Mouse (Mus musculus) activated CD4-positive, CD25-positive, alpha-beta regulatory T cell, adult 4 months (primary cell): ENCODE results near the gene Coq2. TPM values are rescaled to one million over a fixed set of nuclear protein-coding genes. Genes with fewer than 3 reads are reported as not detected.

Source experiments
- ATAC-seq: one replicate; pipeline ENCODE4 v1.8.0; 2017
- polyA plus RNA-seq, 2 experiments: library from polyadenylated mRNA; unstranded; fragments of 100-300 nt; shearing (Covaris generic); gene quantifications; one replicate each; pipeline ENCODE4 v1.2.1; 2017

Coq2 gene
- polyA plus RNA-seq, 2 experiments from 2014 or later: 8.2 to 9.2 TPM

DNA sequence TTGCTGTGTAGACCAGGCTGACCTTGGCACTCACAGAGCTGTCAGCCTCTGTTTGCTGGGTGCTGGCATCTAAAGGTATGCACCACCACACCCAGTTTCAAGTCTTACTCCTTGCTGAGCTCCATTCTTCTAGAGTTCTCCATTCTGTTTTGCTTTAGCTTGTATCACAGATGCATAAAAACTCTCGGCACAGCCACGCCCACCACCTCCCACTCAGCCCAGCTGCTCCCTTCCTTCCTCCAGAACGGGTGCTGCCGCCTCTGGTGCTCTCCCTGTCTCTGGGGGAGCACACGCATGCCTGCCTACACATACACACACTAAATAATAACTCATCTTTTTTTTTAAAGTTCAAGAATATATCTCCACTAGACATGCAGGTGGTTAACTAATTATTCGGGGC lies 16.5 kb downstream of the Coq2 start:
- no peak for ATAC-seq

DNA sequence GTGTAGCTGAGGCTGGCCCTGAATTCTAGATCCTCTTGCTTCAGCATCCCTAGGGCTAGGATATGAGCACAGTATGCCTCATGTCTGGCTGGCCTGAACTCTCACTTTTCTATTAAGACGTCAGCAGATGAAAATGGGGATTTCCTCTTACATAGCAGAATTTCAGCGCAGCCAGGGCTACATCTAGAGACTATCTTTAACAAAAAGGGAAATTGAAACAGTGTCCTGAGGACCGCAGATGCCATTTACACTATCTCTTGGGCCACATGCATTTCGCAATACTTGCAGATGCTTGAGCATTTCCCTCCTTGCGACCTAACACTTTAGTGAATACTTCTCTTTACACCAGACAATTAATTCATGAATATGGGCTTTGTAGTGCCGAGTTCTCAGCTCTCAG lies 18.6 kb downstream of the Coq2 start:
- ATAC-seq: no peak

DNA sequence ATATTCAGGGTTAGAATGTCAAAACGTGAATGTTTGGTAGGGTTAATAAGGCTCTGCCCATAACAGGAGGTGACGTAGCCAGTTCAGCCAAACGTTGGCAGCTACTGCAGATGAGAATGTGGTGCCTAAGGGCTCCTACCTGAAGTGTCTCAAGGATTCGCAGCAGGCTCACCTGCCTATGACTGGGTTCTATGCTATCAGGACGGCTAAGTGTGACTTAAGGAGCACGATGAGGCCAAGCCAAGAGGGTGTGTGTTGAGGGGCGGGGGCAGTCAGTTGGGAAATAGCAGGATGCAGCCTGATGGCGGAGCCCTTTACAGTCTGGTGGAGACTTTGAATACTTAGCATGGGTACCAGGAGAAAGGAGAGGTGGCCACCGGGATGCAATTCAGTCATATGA lies 22.6 kb downstream of the Coq2 start:
- ATAC-seq: no peak

DNA sequence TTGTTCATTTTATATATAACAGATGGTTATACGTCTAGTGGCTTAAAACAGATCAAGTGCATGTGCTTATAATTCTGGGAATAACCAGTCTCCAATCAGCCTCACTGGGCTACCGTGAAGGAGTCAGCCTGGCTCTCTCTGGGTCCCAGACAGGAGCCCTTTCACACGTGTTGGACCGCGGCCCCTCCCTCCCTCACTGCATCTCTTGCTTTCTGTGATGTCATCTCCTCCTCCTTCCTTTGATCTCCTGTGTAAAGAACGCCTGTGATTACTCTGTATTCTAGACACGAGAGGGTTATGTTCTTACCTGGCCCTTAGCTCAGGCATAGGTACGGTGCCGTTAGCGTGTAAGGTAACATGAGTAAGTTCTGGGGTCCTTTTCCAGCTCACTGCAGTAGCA lies 23.5 kb downstream of the Coq2 start:
- peak; percentile 96 for ATAC-seq

DNA sequence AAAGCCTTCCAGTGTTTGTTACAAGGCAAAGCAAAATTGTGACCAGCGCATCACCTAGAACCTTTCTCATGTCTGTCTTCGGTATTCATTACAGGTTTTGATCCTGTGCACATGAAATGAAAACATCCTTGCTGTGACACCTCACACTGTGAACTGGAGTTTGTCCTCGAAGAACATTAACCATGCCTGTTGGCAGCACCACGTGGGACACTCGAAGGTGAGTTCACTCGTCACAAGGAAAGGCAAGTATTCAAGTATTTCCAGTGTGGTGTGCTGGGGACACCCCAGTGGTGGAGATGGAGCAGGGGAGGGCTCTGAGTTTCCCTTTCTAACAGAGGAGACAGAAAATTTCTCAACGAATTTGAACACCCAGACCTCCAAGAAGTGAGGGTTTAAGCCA lies 24.0 kb downstream of the Coq2 start:
- no peak for ATAC-seq

DNA sequence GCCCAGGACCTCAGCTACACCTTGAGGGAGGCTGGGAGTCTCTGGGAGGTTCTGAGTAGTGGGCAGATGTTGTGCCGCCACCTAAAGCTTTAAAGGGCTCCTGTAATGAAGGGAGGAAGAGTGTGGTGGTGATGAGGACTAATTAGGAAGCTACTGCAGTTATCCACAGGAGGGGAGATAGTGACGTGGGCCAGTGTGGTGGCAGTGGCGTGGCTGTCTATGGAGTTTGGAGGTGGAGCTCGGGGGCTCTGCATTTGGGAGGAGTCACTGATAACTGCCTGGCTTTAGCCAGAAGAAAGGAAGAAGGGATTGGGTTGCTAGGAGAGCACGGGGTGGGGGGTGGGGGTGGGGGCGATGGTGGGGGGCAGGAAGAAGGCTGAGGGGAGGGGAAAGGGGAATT lies 26.4 kb downstream of the Coq2 start:
- ATAC-seq: no peak

DNA sequence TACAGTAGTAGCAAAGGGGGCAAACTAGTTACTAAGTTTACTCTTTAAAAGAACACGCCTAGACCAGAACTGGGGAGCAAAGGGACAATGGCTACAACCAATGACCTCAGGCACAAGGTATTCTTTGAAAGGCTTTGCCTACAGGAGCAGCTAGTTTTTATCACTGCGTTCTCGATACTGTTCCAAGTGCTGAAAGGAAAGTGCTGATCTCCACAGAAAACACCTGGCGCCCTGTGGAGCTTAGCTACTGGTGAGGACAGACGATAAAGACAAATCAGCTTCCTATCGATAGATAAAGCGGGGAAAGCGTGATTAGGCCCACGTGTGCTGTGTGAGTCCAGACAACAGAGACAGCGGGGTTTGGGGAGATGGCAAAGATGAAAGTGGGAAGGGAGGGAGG lies 26.9 kb downstream of the Coq2 start:
- no peak for ATAC-seq

DNA sequence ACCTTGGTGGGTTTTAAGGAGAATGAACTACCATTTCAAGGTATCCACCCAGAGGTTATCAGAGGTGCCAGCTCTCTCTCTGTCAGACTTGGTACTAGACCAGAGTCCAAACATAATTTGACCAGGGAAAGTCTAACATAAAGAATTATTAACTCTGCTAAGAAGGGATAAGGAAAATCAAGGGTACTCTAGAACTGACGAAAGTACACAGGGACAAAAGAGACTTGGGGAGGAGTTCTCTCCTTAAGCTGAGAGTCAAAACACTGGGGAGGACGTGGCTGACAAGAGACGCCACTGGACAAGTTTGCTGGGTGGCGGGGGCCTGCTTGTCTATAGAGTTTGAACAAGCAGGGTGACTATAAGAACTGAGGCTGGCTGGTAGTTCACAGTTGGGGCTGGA lies 28.4 kb downstream of the Coq2 start:
- no peak for ATAC-seq

DNA sequence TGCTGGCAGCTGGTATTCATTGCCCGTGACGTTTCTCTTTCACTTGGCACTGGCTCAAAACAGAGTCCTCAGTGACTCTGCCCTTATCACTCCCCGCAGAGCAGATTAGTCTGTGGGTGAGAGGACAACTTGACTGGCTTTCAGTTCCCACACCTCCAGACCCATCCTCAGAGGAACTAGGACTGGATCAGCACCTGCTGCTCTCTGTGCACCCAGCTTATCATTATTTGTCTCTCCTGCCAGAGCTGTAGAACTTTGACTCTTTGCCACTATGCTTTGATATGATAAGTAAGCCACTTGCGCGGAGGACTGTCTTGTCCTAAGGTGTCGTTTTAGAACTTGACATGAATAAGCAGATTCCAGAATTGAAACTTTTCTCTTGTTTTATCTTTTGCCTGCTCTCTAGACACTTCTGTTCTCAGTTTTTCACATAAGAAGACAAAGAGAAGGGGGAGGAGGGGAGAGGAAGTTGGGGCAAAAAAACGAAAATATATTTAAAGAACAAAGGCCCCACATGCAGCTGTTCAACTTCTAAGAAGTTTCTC lies 30.9 kb downstream of the Coq2 start:
- peak; percentile 32 for ATAC-seq

DNA sequence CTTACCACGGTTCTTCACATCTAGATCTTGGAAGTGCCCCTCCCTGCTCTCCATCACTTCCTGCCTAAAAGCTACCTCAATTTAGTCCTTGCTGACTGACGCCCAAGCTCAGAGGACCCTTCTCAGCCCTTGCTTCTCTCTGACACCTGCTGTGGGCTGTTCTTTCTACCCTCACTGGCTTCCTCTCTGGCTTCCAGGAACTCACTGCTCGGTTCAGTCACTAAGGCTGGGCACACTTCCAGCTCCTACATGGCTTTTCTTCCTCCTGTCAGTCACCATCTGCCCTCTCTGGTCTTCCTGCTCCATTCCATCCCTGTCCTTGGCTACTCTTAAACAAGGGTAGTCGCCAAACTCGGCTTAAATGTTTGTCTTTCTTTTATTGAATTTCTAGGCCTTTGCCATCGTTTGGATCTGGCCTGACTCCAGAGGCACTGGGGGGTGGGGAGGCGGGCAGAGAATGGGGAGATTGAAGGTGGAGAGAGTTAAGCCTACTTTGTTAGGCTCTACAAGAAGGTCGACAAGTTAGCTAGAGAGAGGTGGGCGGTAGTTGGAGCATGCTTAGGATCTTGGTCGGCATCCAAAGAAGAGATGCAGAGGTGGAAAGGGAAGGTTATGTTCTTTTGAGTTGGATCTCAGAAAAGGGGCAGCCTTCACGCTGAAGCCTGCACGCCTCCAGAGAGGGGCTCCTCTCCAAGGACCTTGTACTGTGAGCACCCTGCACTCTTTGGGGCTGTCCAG lies 31.5 kb downstream of the Coq2 start:
- ATAC-seq: peak; percentile 75

DNA sequence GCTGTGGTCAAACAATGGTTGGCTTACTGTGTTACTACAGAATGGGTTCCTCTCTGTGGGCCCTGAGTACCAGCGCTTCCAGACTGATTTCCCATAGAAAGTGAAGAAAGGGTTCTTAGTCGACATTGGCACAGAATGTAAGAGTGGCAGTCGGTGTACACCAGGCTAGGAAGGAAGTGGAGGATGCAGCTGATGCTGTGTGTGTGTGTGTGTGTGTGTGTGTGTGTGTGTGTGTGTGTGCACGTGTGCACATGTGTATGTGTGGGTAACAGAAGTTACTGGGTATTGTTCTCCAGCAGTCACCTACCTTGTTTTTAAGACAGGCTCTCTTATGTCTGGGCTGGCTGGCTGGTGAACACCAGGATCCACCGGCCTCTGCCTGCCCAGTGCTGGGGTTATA lies 32.6 kb downstream of the Coq2 start:
- ATAC-seq: no peak

DNA sequence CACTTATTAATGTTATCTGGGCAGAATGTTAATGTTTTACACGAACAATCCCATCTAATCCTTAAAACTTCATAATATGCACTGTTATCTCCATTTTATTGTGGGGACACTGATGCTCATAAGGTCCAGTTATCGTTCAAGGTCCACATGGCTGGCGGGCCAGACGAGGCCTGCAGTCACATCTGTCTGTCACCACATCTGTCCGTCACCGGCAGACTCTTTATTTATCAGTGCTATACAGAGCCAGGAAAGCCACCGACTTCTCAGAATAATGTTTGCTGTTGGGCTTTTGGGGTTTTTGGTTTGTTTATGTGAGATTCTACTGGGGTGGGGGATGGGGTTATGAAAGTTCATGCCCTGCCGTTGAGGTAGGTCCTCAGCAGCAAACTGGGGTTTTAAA lies 36.5 kb downstream of the Coq2 start:
- ATAC-seq: no peak

DNA sequence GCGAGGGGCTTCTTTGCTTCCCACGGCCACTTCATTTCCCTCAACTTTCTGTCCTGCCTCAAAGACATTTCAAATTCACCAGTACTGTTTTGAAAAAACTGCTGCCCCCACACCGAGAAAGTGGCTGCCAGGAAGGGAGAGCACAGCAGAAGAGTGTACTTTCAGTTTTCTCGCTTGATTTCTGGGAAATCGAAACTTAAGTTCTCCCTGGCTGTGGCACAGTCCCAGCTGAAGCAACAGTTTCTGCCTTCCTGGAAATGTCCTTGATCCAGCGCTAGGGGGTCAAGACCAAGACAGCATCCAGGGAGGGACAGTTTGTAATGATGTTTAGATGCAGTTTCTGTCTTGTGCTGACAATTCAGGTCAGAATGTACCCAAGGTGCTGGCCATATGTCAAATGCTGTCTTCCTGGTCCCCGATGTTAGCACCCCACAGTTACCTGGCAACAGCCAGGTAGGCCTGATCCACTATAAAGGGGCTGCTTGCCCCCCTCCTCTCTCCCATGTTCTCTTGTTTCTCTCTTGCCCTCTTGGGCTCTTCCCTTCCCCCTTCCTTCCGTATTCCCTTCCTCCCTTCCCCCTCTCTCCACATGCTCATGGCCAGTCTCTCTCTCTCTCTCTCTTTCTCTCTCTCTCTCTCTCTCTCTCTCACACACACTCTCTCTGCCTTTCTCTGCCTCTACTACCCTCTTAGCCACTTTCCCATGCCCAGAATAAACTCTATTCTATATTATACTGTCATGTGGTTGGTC lies 38.0 kb downstream of the Coq2 start:
- peak; percentile 69 for ATAC-seq

DNA sequence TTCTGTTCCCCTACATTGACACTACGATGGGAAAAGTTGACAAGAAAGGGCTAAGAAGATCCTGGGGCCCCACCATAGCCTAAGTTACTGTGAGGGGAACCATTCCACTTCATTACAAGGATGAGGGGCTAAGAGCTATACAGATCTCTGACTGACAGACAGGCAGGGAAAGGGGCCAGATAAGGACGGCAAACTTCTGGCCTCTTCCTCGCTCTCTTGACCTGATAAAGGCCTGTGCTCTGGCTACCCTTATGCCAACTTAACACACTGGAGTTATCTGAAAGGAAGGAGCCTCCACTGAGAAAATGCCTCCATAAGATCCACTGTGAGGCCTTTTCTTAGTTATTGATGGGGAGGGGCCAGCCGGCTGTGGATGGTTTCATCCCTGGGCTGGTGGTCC lies 39.0 kb downstream of the Coq2 start:
- no peak for ATAC-seq

DNA sequence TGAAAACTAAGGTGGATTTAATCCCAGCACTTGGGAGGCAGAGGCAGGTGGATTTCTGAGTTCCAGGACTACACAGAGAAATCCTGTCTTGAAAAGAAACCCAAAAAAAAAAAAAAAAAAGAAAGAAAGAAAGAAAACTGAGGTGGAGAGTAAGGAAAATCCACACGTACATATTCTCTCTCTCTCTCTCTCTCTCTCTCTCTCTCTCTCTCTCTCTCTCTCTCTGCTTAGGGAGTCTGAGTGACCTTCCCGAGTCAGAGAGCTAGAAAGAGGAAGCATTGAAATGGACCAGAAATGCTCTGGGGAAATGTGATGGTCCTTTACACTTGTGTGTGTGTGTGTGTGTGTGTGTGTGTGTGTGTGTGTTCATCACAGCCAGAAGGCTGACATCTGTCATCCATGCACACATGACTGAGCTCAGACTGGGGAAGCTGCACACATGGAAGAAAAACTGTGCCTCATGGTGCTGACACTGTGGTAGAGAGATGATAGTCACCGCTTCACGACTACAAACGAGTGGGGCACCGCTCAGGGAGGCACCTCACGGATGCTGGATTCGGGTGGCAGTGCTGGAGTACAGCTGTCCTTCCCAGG lies 40.0 kb downstream of the Coq2 start:
- no peak for ATAC-seq

DNA sequence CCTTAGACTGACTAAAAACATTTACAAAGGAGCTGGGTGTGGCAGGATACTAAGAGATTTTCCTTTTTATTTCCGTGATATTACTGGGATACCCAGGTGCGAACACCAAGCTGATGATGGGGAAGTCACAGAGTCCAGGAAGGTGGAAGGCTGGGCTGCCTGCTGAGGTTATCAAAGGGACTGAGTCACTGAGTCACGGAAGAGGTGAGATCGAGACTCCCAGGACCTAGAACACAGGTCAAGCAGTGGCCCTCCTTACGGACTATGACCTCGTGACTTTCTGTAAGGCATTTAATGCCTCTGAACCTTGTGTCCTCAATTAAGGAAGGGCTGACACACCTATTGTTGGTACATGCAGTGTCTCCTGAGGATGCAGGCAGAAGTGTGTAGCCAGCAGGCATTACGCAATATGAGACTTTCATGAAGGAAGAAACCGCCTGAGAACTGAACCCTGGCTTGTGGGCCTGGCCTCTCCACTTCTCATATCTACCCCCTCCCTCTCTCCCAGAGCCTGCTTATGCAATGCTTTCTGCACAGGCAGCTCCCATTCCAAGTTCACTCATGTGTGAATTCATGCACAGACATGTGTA lies 42.3 kb downstream of the Coq2 start:
- ATAC-seq: no peak

DNA sequence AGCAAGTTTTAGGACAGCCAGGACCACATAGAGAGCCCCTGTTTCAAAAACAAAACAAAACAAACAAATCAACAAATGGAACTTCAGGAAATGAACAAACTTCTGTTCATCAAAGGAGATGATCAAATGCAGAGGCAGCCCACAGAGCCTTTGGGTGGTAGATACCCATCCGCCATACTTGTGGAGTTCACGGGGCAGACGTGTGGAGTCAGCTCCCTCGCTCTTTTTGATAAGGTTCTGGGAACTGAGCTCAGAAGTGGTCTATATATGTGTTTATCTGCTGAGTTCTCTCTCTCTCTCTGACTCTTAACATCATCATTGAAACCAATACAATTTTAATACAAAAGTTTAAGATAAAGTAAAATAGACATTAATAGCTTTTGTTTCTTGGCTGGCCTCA lies 46.1 kb downstream of the Coq2 start:
- no peak for ATAC-seq

DNA sequence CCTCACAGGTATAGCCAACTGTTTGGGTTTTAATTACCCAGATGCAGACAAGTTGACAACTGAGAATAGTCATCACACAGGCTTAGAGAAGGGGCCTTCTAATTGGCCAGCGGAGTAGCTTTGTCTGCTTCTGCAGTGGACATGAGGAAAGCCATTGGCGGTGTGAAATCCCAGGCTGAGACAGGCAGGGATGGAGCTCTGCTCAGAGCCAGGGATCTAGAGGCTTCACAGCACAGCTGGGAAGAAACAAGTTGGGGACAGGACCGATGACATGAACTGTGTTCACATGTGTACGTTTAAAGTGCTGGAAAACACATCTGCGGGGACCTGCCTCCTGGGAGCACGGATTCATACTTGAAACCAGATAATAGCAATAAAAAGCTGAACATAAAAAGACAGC lies 48.4 kb downstream of the Coq2 start:
- no peak for ATAC-seq

DNA sequence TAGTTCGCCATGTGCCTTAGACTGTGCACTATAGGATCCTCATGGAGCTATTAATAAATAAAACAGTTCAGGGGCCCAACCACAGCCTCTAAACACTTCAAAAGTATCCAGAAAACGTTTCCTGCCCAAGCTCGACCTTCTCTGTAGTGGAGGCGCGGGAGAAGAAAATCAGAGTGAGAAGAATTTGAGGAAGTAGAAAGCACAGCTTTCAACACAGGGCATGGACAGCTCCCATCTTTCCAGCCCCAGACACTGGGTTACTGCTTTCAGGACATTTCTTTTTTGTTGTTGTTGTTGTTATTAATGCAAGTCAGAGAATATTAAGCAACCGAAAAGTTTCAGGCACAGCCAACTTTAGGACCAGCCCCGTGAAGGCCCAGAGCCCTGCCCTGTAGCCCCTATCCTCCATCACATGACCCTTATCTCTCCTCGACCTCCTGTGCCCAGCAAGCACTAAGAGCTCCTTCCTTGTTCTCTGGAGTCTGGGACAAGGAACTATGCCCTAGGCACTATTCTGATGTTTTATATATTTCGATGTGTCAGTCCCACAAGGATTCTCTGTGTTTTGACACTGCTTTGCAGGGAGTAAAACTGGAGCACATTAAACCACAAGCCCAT lies 50.1 kb downstream of the Coq2 start:
- ATAC-seq: no peak

DNA sequence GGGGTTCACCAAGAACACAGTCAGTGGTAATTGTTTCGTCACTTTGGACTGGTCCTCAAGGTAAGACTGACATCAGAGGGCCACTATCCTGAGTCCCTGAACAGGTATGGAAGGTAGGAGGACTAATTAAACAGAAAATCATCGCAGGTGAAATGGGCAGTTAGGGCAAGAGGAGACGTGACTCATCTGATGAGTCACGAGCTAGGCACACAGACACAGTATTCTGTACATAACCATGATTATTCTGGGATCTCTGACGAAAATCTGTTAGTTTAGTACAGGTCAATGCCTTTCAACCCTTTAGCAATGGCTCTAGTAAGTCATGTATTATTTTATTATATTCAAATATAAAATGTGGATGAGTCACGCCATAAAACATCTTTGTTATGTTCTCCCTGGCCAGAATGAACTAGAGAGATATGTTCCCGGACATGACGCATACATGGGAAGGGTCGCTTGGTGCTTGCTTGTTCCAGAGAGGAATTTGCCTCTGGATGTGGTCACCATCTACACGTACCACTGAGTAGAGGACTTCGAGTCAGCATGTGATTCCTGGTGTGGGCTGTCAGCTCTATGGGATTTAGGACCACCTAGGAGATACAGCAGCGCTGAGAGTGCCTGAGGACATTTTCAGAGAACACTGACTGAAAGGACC lies 52.3 kb downstream of the Coq2 start:
- ATAC-seq: no peak

DNA sequence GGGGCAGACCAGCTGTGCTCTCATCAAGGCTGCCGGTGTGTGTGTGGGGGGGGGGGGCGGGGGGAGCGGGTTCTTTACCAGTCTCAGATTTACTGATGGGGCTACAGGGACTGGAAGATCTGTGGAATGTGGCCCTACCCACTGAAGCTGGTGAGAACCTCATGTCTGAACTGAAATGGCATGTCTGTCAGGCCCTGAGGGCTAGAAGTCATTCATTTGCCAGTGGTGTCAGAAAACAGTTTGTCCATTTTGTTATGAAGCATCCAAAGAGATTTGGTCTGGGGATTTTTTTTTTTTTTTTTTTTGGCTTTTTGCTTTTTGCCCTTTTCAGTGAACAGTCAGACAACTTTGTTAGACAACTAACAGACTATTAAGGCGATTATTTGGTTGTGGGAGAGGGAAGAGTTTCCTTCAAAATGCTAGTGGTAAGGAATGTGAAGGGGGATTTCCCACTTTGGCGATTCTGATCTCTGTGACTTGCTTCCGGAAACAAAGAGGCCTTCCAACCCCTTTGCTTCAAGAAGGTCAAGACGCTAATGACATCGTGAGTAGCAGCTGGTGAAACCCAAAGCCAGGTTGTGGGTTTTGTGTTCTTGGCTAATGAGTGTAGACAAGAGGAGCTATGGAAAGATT lies 52.9 kb downstream of the Coq2 start:
- peak; percentile 59 for ATAC-seq

DNA sequence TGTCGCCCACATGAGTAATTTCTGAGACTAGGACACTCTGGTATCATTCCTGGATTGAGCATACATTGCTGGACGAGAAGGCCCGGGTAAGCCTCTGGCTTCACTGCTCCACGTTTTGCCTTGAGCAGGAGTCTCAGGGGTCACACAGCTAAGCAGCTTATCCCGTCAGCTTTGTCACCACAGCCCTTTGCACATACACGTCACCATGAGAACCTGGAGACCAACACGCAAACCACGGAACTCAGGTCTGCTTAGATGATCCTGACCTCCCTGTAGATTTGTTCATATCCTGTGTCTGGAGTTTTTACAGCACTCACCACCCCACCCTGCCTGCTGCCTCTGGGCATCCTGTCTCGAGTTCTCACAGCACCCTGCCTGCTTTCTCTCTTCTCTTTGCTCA lies 54.0 kb downstream of the Coq2 start:
- ATAC-seq: peak; percentile 62
